Mouse (Mus musculus): Measurements from ENCODE around the gene Nup107. TPM values are rescaled to one million over a fixed set of nuclear protein-coding genes. Genes with fewer than 3 reads are reported as not detected.

The Nup107 gene
- polyA plus RNA-seq, 1 experiment from 2014 or later: 104 TPM

GRCm38 (mm10) chr10:117713466-117713865 lies 79.0 kb downstream of the Nup107 start:
- 93% methylated on average over 8 of the region's 8 CpGs for WGBS
- Histone ChIP-seq H3K9ac (ENCODE audit: low read length) (no peak overlapping the region), H3K9me3 (ENCODE audit: control insufficient read depth, low read length) (no peaks in the 10 kb centered on the region), H3K27ac (ENCODE audit: low read depth, low read length) (no peak overlapping the region), H3K27me3 (ENCODE audit: control insufficient read depth, insufficient read depth, low read length) (no peaks in the 10 kb centered on the region), H3K4me3 (ENCODE audit: low read depth, low read length) (no peak overlapping the region), H3K4me2 (ENCODE audit: low read depth, low read length, severe bottlenecking) (no peak overlapping the region), H3K4me1 (replicated peaks; ENCODE audit: control insufficient read depth, insufficient read depth, low read length) (peaks cover 4% of the 10 kb centered on the region; the same call in 1 of the 2 replicates), H3K36me3 (ENCODE audit: control insufficient read depth, insufficient read depth, low read length) (no peaks in the 10 kb centered on the region; the same call in 1 of the 2 replicates)
- DNase-seq (ENCODE audit: low spot score): no peak
- no peak for ATAC-seq (replicated peaks; ENCODE audit: low FRiP score)

DNA sequence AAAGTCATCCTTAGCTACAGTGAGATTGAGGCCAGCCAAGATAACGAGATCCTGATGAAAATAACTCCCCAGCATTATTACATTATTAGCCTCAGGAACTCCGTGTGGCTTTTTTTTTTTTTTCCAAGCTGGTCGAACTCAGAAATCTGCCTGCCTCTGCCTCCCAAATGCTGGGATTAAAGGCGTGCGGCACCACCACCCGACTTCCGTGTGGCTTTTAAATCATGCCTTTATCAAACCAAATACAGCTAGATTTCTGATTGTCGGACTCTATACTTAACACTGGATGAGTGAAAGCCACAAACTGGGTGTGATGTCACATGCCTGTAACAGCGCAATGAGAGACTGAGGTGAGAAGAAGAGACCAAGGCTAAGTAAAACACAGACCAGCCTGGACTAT lies 79.6 kb downstream of the Nup107 start:
- no peak for ATAC-seq (replicated peaks; ENCODE audit: low FRiP score)
- no peak overlapping the region for H3K4me3 ChIP-seq (ENCODE audit: low read depth, low read length)
- no peak overlapping the region for H3K4me2 ChIP-seq (ENCODE audit: low read depth, low read length, severe bottlenecking)
- no peak overlapping the region for H3K27ac ChIP-seq (ENCODE audit: low read depth, low read length)
- H3K4me1 ChIP-seq (replicated peaks; ENCODE audit: control insufficient read depth, insufficient read depth, low read length): peaks cover under 1% of the 10 kb centered on the region; the same call in 1 of the 2 replicates
- no peaks in the 10 kb centered on the region; the same call in 1 of the 2 replicates for H3K36me3 ChIP-seq (ENCODE audit: control insufficient read depth, insufficient read depth, low read length)
- no peaks in the 10 kb centered on the region for H3K9me3 ChIP-seq (ENCODE audit: control insufficient read depth, low read length)
- H3K27me3 ChIP-seq (ENCODE audit: control insufficient read depth, insufficient read depth, low read length): no peaks in the 10 kb centered on the region
- H3K9ac ChIP-seq (ENCODE audit: low read length): no peak overlapping the region
- WGBS: 92% methylated on average over 9 of the region's 9 CpGs
- no peak for DNase-seq (ENCODE audit: low spot score)

DNA sequence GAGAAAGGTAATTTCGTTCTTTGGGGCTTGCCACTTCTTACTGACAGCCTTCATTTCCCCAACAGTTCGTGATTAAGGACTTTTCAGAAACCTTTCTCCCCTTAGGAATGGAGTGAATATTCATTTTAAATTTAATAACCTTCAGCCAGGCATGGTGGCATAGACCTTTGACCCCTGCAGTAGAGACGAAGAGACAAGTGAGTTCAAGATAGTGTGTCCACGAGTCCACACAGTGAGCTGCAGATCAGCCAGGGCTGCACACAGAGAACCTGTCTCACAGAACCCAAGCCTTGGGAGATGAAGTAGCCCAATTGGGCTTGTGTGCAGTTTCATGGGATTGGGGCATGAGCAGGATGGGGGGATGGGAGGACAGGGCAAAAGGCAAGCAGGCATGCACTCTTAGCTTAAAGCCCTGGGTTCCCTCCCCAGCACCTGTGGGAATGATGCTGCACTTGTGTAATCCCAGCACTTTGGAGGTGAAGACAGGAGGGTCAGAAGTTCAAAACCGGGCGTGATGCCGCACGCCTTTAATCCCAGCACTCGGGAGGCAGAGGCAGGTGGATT lies 80.2 kb downstream of the Nup107 start:
- Histone ChIP-seq H3K27me3 (ENCODE audit: control insufficient read depth, insufficient read depth, low read length) (no peaks in the 10 kb centered on the region), H3K4me1 (replicated peaks; ENCODE audit: control insufficient read depth, insufficient read depth, low read length) (no peaks in the 10 kb centered on the region; the same call in 1 of the 2 replicates), H3K4me3 (ENCODE audit: low read depth, low read length) (no peak overlapping the region), H3K4me2 (ENCODE audit: low read depth, low read length, severe bottlenecking) (no peak overlapping the region), H3K9ac (ENCODE audit: low read length) (no peak overlapping the region), H3K36me3 (ENCODE audit: control insufficient read depth, insufficient read depth, low read length) (no peaks in the 10 kb centered on the region; the same call in 1 of the 2 replicates), H3K9me3 (ENCODE audit: control insufficient read depth, low read length) (no peaks in the 10 kb centered on the region), H3K27ac (ENCODE audit: low read depth, low read length) (no peak overlapping the region)
- 85% methylated on average over 9 of the region's 9 CpGs for WGBS
- no peak for DNase-seq (ENCODE audit: low spot score)
- no peak for ATAC-seq (replicated peaks; ENCODE audit: low FRiP score)

DNA sequence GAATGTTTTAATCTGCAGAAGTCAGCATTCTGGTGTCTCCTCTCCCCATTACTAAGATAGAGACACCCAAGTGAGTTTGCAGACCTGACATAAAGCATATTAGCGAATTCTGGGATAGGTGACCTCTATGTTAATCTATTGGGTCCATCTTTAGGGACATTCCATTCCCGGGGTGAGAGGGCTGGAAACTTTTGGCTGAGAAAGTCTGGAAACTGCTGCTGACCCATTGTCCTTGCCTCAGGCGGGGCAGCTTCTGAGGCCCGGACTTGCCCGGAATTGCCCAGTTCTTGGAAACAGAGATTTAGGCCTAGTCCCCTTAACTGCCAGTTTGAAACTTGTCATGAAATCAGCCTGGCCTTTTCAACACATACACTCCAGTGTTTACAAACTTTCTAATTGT lies 81.1 kb downstream of the Nup107 start:
- peak overlapping the region; percentile 57; the same call in 1 of the 2 replicates for H3K4me2 ChIP-seq (ENCODE audit: low read depth, low read length, severe bottlenecking)
- WGBS: 70% methylated on average over 5 of the region's 5 CpGs
- no peak for DNase-seq (ENCODE audit: low spot score)
- no peaks in the 10 kb centered on the region; the same call in 1 of the 2 replicates for H3K4me1 ChIP-seq (replicated peaks; ENCODE audit: control insufficient read depth, insufficient read depth, low read length)
- H3K27me3 ChIP-seq (ENCODE audit: control insufficient read depth, insufficient read depth, low read length): no peaks in the 10 kb centered on the region
- H3K9me3 ChIP-seq (ENCODE audit: control insufficient read depth, low read length): no peaks in the 10 kb centered on the region
- H3K4me3 ChIP-seq (ENCODE audit: low read depth, low read length): no peak overlapping the region
- H3K36me3 ChIP-seq (ENCODE audit: control insufficient read depth, insufficient read depth, low read length): no peaks in the 10 kb centered on the region; the same call in 1 of the 2 replicates
- H3K27ac ChIP-seq (ENCODE audit: low read depth, low read length): no peak overlapping the region
- H3K9ac ChIP-seq (ENCODE audit: low read length): peak overlapping the region; percentile 100
- ATAC-seq (replicated peaks; ENCODE audit: low FRiP score): no peak

DNA sequence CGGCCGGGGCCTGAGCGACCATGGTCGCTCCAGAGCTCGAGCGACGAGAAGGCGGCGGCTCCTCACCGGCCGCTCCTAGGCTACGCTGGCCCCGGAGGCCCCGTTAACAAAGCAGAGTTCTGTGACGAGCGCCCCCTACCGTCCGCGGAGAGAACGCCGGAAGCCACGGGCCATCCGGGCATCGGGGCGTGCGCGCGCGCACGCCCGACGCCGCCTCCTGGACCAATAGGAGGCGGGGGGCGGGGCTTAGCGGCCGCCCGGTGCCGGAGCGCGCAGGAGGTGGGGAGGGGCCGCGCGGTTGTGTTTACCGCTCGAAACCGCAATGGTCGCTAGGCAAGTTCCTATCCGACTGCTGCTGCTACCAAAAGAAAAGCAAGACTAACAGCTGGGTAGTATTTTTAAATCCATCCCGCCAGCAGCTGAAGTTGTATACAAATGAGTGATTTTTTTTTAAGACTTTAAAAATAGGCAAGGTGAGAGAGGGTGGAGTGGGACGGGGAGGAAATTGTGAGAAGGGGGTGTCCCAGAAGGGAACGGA lies 81.8 kb downstream of the Nup107 start, which contains the start of gene Mdm2:
Gene Mdm2, minus strand, starts transcription at position 155 of the 538 bp plus-strand sequence.
- Histone ChIP-seq H3K36me3 (ENCODE audit: control insufficient read depth, insufficient read depth, low read length) (no peaks in the 10 kb centered on the region; the same call in 1 of the 2 replicates), H3K4me1 (replicated peaks; ENCODE audit: control insufficient read depth, insufficient read depth, low read length) (no peaks in the 10 kb centered on the region; the same call in 1 of the 2 replicates), H3K9me3 (ENCODE audit: control insufficient read depth, low read length) (no peaks in the 10 kb centered on the region), H3K9ac (ENCODE audit: low read length) (peak within 1 kb of the TSS; percentile 100), H3K27ac (ENCODE audit: low read depth, low read length) (peak within 1 kb of the TSS; percentile 97), H3K4me2 (ENCODE audit: low read depth, low read length, severe bottlenecking) (peak within 1 kb of the TSS; percentile 73), H3K27me3 (ENCODE audit: control insufficient read depth, insufficient read depth, low read length) (no peaks in the 10 kb centered on the region), H3K4me3 (ENCODE audit: low read depth, low read length) (peak within 1 kb of the TSS; percentile 88)
- peak; percentile 99 for DNase-seq (ENCODE audit: low spot score)
- ATAC-seq (replicated peaks; ENCODE audit: low FRiP score): peak; percentile 92
- WGBS: under 1% methylated on average over 52 of the region's 52 CpGs

GRCm38 (mm10) chr10:117709930-117710603 lies 82.4 kb downstream of the Nup107 start:
- DNase-seq (ENCODE audit: low spot score) (peak; percentile 94), ATAC-seq (replicated peaks; ENCODE audit: low FRiP score) (peak; percentile 83)
- H3K4me2 ChIP-seq (ENCODE audit: low read depth, low read length, severe bottlenecking): peak overlapping the region; percentile 73
- H3K27me3 ChIP-seq (ENCODE audit: control insufficient read depth, insufficient read depth, low read length): no peaks in the 10 kb centered on the region
- WGBS: under 1% methylated on average over 62 of the region's 71 CpGs
- peak overlapping the region; percentile 100 for H3K9ac ChIP-seq (ENCODE audit: low read length)
- H3K4me1 ChIP-seq (replicated peaks; ENCODE audit: control insufficient read depth, insufficient read depth, low read length): no peaks in the 10 kb centered on the region; the same call in 1 of the 2 replicates
- H3K36me3 ChIP-seq (ENCODE audit: control insufficient read depth, insufficient read depth, low read length): no peaks in the 10 kb centered on the region; the same call in 1 of the 2 replicates
- no peaks in the 10 kb centered on the region for H3K9me3 ChIP-seq (ENCODE audit: control insufficient read depth, low read length)
- H3K4me3 ChIP-seq (ENCODE audit: low read depth, low read length): peak overlapping the region; percentile 88
- H3K27ac ChIP-seq (ENCODE audit: low read depth, low read length): peak overlapping the region; percentile 97

GRCm38 (mm10) chr10:117709326-117709830 lies 83.1 kb downstream of the Nup107 start:
- peaks cover 1% of the 10 kb centered on the region; the same call in 1 of the 2 replicates for H3K36me3 ChIP-seq (ENCODE audit: control insufficient read depth, insufficient read depth, low read length)
- H3K27ac ChIP-seq (ENCODE audit: low read depth, low read length): no peak overlapping the region
- no peaks in the 10 kb centered on the region for H3K9me3 ChIP-seq (ENCODE audit: control insufficient read depth, low read length)
- DNase-seq (ENCODE audit: low spot score) (no peak), ATAC-seq (replicated peaks; ENCODE audit: low FRiP score) (no peak)
- H3K27me3 ChIP-seq (ENCODE audit: control insufficient read depth, insufficient read depth, low read length): no peaks in the 10 kb centered on the region
- peak overlapping the region; percentile 88 for H3K4me3 ChIP-seq (ENCODE audit: low read depth, low read length)
- WGBS: 63% methylated on average over 12 of the region's 12 CpGs
- H3K4me2 ChIP-seq (ENCODE audit: low read depth, low read length, severe bottlenecking): peak overlapping the region; percentile 73
- peak overlapping the region; percentile 100 for H3K9ac ChIP-seq (ENCODE audit: low read length)
- no peaks in the 10 kb centered on the region; the same call in 1 of the 2 replicates for H3K4me1 ChIP-seq (replicated peaks; ENCODE audit: control insufficient read depth, insufficient read depth, low read length)

- DNase-seq (ENCODE audit: low spot score) (no peak), ATAC-seq (replicated peaks; ENCODE audit: low FRiP score) (no peak)
- peaks cover 2% of the 10 kb centered on the region; the same call in 1 of the 2 replicates for H3K36me3 ChIP-seq (ENCODE audit: control insufficient read depth, insufficient read depth, low read length)
- no peak overlapping the region for H3K4me3 ChIP-seq (ENCODE audit: low read depth, low read length)
- WGBS: 93% methylated on average over 9 of the region's 9 CpGs
- H3K9me3 ChIP-seq (ENCODE audit: control insufficient read depth, low read length): no peaks in the 10 kb centered on the region
- H3K27me3 ChIP-seq (ENCODE audit: control insufficient read depth, insufficient read depth, low read length): no peaks in the 10 kb centered on the region
- H3K27ac ChIP-seq (ENCODE audit: low read depth, low read length): no peak overlapping the region
- H3K9ac ChIP-seq (ENCODE audit: low read length): no peak overlapping the region
- peak overlapping the region; percentile 73 for H3K4me2 ChIP-seq (ENCODE audit: low read depth, low read length, severe bottlenecking)
- no peaks in the 10 kb centered on the region; the same call in 1 of the 2 replicates for H3K4me1 ChIP-seq (replicated peaks; ENCODE audit: control insufficient read depth, insufficient read depth, low read length)
Observed at GRCm38 (mm10) chr10:117708856-117709255, 83.6 kb downstream of the Nup107 start.

All from forebrain, embryonic 11.5 days (tissue).